Mouse (Mus musculus): ENCODE measurements around the gene Uqcc1.
A peak's percentile ranks its signal among the peaks of the same experiment; 100 is the strongest.

The Uqcc1 gene

DNA sequence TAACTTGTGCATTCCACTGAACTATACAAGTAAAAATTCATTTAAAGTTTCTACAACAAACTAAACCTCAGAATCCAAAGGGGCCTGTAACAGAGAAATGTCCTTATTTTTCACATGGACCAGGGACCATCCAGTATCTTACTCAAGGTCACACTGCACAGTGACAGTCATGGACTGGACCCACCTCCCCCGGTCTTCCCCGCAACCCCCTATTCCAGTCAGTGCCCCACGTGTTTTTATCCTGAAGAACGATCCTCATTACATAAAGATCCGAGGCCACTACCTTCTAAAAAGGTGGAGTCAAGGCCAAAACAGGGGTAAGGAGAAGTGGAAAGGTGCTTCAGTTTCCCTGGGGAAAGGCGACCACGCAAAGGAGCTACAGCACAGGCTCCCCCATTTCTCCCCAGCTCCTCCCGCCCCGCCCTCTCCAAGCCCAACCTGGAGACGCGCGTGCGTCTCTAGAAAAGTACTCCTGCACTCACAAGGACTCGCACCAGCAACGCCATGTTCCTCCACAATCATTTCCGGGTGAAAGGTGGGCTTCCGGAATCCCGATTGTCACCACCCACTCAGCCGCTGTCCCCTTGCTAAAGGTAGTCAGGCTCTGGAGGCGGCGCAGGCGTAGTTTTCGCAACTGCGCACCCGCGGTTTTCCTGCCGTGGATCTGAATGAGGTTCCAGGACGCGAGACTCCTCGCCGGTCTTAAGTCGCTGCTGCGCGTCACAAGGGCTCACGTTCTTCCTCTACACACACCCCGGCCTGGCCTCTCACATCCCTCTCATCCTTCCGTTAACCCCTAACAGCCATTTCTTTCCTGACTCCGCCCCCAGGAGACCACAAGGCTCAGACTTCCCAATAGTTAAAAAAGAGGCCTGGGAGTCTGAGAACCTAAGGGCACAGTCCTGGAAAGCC is at the start of gene Uqcc1:
TSS of gene Uqcc1 (minus strand) at position 780 of the 912 bp plus-strand sequence.
- peak; percentile 80 to 88 for DNase-seq (ENCODE audit: low spot score in 2 of 2)

DNA sequence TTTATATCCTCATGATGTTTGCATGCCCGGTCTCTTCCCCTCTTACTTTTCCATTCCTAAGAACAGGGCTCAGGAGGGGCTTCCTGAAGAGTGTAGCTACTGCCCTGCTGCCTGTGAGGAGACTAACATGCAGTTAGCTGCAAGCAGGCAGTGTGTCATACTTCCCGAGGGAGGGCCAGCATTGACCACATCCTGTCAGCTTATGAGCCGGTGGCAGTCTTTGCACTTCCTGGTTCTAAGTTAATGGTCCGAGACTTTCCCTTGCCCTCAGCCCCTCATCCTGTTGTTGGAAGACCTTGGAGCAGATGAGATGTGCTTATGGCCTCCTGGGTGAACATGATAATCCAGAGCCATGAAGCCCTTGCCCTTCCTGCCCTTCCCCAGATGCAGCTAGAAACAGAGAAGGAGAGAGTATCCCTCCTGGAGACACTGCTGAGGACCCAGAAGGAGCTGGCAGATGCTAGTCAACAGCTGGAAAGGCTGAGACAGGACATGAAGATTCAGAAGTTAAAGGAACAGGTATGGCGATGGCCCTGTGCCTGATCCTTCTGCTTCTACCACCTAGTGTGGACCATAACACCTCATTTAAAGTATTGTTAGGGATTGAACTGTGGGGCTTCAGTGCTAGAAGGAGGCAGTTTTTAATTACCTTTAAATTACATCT is 49.4 kb upstream of the Uqcc1 start:
- DNase-seq (ENCODE audit: low spot score in 2 of 2): no peak

- DNase-seq (ENCODE audit: low spot score in 2 of 2): no peak
These were observed 44.1 kb upstream of the Uqcc1 start for GRCm38 (mm10) chr2:155974087-155974731.

DNA sequence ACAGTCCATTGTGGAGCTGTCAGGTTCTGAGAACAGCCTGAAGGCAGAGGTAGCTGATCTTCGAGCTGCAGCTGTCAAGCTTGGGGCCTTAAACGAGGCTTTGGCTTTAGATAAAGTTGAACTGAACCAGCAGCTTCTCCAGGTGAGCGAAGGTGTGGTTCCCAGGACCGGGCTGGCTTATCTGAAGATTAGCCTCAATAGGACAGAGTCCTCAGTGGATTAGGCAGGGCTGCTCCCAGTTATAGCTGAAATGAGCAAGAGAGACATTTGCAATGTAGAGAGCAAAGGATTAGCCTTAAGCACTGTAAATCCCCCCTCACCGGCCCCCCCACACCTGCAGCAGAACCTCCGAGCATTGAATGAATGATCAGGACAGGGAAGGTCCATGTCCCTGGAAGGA is 43.2 kb upstream of the Uqcc1 start:
- DNase-seq (ENCODE audit: low spot score in 2 of 2): no peak

DNA sequence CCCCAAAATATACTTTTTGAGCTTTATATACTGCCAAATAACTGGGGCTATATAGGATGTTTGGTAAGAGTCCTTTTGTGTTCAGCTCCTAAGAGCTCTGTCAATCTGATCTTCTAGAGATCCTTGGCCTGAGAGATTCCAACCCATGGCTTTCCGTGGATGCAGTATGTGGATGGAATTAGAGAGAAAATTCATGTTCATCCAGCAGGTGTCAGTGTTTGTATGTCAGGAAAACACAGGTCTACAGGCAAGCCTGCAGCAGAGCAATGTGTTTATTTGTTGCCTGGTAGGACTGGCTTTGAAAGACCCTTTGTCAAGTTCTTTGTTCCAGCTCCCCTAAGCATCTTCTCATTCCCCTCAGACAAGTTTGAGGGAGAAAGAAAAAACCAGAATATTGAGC is 32.9 kb upstream of the Uqcc1 start:
- DNase-seq (ENCODE audit: low spot score in 2 of 2): no peak

GRCm38 (mm10) chr2:155961862-155962261 is 31.8 kb upstream of the Uqcc1 start:
- DNase-seq (ENCODE audit: low spot score in 2 of 2): no peak

- no peak for DNase-seq (ENCODE audit: low spot score in 2 of 2)
These were observed 29.9 kb upstream of the Uqcc1 start for GRCm38 (mm10) chr2:155959981-155960380.

DNA sequence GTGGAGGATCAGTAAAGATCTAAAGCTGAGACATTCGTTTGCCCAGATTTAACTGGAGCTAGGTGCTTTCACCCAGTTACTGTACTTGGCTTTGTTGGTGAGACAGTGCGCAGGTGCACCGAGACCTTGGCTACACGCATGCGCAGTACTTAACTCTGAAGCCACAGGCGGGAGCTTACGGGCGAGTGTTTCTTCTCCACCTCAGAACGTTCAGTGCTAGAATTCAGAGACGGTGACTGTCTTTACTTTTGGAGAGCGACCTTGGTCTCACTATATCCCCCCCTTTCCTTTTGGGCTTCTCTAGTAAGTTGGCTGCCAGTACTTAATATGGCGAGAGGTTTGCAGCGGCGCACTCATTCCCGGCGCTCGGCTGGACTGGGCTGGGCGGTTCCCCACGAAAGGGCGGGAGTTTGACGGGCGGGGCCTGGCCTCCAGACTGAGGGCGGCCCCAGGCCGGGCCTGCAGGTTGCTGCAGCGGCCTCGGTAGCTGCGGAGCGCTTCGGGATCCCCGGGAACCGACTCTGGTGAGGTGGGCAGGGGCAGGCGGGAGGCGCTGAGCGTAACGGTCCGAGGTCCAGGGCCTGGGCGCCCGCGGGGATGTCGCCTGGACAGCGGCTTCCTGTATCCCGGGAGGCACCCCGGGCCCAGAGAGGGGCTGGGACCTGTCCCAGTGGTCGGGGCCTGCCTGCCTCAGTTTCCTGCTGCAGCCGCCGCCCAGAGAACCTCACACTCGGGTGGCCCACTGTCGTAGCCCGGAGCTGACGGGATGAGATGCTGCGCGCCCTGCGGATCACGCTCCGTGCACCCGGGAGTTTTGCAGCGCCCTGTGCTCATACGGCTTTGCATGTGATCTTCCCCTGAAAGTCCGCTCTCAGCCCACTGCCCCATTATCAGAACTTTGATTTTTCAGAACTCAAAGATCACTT is 26.3 kb upstream of the Uqcc1 start, which contains the start of gene Cep250:
TSS of gene Cep250 (plus strand) at position 325 of the 926 bp plus-strand sequence.
- DNase-seq (ENCODE audit: low spot score in 2 of 2): peak; percentile 84 to 89

DNA sequence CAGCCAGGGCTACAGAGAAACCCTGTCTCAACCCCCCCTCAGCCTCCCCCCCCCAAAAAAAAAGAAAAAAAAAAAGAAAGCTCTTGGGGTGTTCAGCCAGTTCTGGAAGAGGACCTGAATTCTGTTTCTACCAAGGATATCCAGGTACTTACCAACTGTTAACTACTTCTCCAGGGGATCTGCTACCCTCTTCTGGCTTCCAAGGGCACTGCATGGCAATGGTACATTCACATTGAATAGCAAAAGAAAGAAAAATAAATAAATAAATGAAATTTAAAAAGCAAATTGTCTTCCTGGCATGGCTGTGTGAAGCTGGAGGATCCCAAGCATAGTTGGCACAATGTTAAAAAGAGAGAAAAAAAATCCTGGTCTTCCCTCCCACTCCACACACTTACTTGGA is 21.9 kb upstream of the Uqcc1 start:
- DNase-seq (ENCODE audit: low spot score in 2 of 2): peak; percentile 29 to 39

DNA sequence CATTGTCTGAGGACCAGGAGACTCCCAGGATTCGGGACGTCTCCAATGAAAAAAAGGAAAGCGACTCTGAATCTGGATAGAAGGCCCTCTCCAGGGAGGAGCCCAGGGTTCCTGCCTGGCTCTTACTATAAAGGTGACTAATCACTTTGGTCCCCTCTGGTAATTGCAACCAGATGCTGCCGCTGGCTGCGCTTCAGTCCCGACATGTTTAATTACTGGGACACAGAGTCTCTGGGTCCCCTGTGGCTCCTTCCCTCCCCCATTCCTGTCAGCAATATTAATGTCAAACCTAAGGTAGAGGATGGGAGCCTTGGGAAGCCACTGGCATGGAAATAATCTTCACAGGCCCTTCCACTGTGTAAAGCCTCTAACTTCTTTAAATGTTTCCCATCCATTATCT is 19.3 kb upstream of the Uqcc1 start:
- DNase-seq (ENCODE audit: low spot score in 2 of 2): no peak

DNA sequence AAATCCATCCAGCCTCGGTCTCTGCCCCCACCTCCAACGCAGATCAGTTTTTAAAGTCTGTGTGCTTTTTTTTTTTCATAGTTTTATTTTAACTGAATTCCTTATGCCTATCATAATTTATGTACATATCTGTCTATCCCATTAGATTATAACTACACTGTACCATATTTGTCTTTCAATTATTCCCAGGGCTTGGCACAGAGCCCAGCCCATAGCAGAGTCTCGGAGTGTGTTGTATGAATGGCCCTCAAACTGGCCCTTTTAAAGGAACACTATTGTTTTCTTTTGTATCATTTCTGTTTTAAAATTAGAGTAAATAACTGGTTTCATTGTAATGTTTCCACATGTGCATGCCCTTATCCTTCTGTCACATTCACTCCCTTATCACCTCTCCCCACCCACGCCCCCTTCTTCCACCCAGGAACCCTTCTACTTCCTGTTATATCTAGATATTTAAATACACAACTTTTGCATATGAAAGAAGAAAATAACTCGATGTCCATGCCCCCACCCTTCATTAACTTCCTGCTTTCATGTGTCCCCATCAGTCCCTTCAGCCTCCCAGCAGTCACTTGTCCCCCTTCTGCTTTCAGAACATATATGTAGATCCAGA is 17.4 kb upstream of the Uqcc1 start:
- DNase-seq (ENCODE audit: low spot score in 2 of 2): no peak

DNA sequence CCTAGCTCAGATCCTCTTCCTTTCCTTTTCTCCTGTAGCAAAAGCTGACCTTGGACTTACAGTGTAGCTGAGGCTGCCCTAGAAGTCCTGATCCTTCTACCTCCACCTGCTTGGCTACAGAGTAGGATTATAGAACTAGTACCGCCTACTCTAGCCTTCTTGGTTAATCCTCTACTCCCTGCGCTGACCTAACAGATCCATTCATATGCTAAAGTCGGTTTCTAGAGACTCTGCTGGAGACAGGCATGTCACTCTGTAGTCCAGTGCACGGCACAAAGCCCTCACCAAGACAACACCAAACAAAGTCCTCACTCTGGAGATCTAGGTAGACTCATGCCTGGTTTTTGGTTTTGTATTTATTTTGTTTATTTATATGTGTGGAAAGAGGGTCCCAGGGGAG is 16.4 kb upstream of the Uqcc1 start:
- DNase-seq (ENCODE audit: low spot score in 2 of 2): no peak

DNA sequence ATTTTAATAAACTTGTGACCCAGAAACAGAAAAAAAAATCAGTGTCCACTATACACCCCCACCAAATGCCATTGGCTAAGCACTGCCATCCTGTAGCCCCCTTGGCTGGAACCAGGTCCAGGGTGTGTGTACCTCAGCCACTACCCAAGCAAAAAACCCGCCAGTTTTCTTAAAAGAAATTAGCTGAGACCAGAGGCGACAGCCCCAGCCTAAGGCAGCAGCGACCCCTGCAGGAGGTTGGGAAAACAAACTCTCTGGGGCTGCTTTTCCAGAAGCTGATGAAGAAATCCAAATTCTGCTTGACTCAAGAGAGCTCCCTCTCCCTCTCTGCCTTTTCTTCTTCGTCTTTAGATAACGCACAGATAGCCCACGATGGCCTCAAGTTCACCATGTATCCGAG is 16.0 kb upstream of the Uqcc1 start:
- DNase-seq (ENCODE audit: low spot score in 2 of 2): peak; percentile 52 to 57

- DNase-seq (ENCODE audit: low spot score in 2 of 2): no peak
These were observed 15.5 kb upstream of the Uqcc1 start for GRCm38 (mm10) chr2:155945580-155945979.

GRCm38 (mm10) chr2:155945124-155945523 is 15.0 kb upstream of the Uqcc1 start, which contains the start of gene Gdf5:
Gene Gdf5 (minus strand): TSS chr2:155945367.
- no peak for DNase-seq (ENCODE audit: low spot score in 2 of 2)

DNA sequence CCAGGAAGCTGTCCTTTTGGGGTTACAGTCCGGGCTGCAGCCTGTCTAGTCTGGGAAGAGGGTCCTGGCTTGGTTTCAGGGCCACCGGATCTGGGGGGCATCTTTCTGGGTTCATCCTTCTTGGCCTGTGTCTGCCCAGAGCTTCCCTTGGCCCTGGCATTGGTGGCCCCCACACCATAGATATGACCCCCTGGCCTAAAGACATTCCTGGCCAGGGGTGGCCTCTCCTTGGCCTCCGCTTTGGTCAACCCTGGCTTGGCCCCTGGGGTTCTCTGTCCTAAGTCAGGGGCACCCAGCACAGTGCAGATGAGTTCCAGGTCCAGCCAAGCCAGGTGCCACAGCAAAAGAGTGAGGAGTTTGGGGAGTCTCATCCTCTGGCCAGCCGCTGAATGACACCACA is 14.6 kb upstream of the Uqcc1 start:
- no peak for DNase-seq (ENCODE audit: low spot score in 2 of 2)

DNA sequence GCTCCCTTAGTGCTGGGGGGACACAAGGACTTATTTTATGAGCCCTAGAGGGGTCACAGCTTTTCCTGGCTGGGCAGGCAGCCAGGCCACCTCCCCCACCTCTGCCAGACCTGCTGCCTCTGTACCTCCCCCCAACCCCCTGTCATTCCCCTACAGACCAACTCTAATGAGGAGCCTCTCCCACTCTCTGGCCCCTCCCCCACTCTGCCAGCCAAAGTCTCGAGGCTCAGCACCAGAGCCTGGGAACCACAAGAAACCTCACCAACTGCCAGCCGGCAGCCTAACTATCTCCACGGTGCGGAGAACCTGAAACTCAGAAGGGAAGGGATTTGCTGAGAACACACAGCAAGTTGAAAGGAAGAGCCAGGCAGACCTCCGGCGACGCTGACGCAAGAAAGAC is 13.4 kb upstream of the Uqcc1 start:
- DNase-seq (ENCODE audit: low spot score in 2 of 2): no peak

GRCm38 (mm10) chr2:155941697-155942442 is 11.8 kb upstream of the Uqcc1 start:
- no peak for DNase-seq (ENCODE audit: low spot score in 2 of 2)

- DNase-seq (ENCODE audit: low spot score in 2 of 2): no peak
These were observed 10.6 kb upstream of the Uqcc1 start, which contains the start of gene Gm15557 for GRCm38 (mm10) chr2:155940681-155941080. Gene Gm15557 (plus strand): TSS chr2:155940728.

- no peak for DNase-seq (ENCODE audit: low spot score in 2 of 2)
These were observed 9.9 kb upstream of the Uqcc1 start for GRCm38 (mm10) chr2:155939897-155940529.
